7 mouse cellular contexts compared by ENCODE assay signal in the genomic region with DNA sequence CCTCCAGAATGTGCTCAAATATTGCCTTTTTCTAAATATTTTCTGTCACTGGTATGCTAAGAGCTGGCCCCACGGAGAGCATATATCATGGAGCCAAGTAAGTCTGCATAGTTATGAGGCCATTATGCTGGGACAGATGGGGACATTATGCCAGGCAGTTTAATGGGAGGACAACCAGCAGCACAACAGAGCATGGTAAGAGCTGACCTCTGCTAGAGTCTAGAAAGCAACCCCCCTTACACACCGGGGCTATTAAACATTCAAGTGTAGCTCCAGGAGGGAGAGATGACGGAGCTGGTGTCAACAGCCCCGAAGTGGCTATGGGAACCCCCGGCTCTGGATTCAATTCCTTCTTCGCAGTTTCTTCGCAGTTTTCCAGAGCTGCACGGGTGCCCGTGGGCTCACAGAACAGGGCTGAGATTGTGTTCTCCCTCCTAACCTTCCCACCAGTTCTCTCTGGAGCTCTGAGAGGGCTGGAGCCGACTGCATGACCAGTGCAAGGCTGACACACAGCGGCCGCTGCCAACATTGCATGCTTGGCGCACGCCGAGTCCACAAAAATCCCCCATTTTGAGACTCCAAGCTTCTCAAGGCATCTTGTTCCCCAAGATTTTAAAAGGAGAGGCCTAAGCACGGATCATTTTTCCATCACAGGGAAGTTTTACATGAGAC.
DNase-seq lines count a peak whose midpoint lies in the region; TF ChIP-seq lines count a peak whose summit lies in the region.

No protein-coding gene starts in this region.

- H3K4me1 ChIP-seq in E14TG2a.4 (replicated peaks; ENCODE audit: low read depth, low read length), result peaks cover 80% of the 10 kb centered on the region

- H3K36me3 ChIP-seq in E14TG2a.4 (ENCODE audit: insufficient read depth, low read length), result peaks cover 2% of the 10 kb centered on the region

- peak overlapping the region; percentile 3; the same call in 1 of the 2 replicates for H3K4me3 ChIP-seq in E14TG2a.4 (replicated peaks; ENCODE audit: low read length)

- DNase-seq in Muller cell, postnatal 12 days (ENCODE audit: inconsistent ontology term), result peak; percentile 35
- DNase-seq in embryo, embryonic 10.5 days (ENCODE audit: low spot score), result peak; percentile 84
- DNase-seq in heart, postnatal 4 days, result peak; percentile 75
- DNase-seq in layer of hippocampus, postnatal 25 days (ENCODE audit: extremely low spot score in 1 of 2, low spot score in 1 of 2), result peak; percentile 57 to 77
- peak; percentile 69 for DNase-seq in mesoderm, embryonic 11.5 days (ENCODE audit: low read depth, low spot score)
- DNase-seq in right cerebral cortex, postnatal 4 days, result peak; percentile 83

- H3K9me3 ChIP-seq in E14TG2a.4 (ENCODE audit: low read length), result no peaks in the 10 kb centered on the region

- H3K27me3 ChIP-seq in E14TG2a.4 (ENCODE audit: insufficient read depth, low read length), result 0 out of 2 replicates have a peak, but pooled peaks cover 10% of the 10 kb centered on the region

- peak; percentile 49 for TF ChIP-seq CTCF in E14TG2a.4 (conservative IDR thresholded peaks at IDR 0.05; ENCODE audit: low read length)

Comparison
In these comparisons a context has a peak if more than half of its experiments do, and no peak if none do; other contexts are left out.
1. Peak in every context shown above with its lines: DNase-seq and H3K4me3 ChIP-seq.